Mouse (Mus musculus): ENCODE results near the gene Fam171a2. TPM values are rescaled to one million over a fixed set of nuclear protein-coding genes. Genes with fewer than 3 reads are reported as not detected.
"Not testable (repeated sequence)": the region's sequence is repeated elsewhere in the genome, so short reads cannot be mapped to it uniquely, and the experiment has no call there.

Gene Fam171a2
- total RNA-seq, 2 experiments from 2014 or later = 4.3 to 5.2 TPM

DNA sequence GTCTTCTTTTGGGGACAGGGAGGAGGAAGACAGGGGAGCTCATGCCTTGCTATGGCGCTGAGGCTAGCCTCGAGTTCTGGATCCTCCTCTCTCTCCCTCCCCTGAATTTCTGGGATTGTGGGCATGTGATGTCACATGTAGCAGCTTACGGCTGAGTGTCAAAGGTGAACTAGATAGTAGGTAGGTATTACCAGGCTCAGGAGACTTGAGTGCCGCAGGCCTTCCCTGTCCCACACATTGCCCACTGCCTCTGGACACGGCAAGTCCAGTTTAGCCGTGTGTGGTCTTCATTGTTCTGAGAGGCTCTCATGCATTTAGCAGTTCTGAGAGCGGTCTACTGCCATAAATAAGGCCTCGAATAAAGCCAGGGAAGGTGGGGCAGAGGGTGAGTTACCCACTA lies 34.4 kb downstream of the Fam171a2 start:
- no peak for DNase-seq
- intact Hi-C loops (cut with DNase I) = loop anchor here (1.0 kb wide), 1 partner anchor 15 kb away; no protein-coding TSS in a partner anchor

DNA sequence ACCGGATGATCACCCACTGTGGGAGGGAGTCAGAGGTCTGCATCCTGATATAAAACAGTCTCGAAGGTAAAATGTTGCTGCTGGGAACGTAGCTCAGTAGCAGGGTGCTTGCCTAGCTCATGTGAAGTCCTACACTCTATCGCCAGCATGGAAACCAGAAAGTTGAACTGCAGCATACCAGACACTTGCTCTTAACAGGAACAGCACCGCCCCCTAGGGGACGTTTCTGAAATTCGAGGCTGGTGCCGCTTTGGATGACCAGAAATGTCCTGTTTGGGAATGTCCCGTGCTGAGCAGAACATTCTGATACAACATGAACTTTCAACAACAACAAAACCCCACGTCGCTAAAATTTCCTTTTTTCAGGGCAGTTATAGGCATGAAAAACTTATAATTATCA lies 35.8 kb downstream of the Fam171a2 start:
- peak; percentile 91 to 95 for DNase-seq
- intact Hi-C loops (cut with DNase I) = loop anchor here (1.0 kb wide), 1 partner anchor 102 kb away; no protein-coding TSS in a partner anchor

DNA sequence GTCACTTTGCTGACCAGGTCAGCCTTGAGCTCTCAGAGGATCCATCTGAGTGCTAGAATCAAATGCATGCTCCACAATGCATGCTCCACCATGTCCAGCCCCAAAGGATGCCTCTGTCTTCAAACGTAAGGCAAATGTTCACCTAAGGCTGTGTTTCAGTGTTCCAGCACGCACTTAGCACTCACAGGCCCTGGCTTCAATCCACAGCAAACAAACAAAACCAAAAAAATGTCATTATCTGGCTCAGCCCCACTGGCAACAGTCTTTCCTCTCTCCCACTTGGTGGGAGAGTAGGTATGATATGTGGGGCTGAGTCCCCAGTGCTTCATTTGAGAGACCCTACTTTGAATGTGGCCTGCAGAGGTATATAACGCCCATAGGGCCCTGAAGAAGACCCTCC lies 36.4 kb downstream of the Fam171a2 start:
- no peak for DNase-seq
- intact Hi-C loops (cut with DNase I) = loop anchor here (1.0 kb wide), 1 partner anchor 102 kb away; no protein-coding TSS in a partner anchor

DNA sequence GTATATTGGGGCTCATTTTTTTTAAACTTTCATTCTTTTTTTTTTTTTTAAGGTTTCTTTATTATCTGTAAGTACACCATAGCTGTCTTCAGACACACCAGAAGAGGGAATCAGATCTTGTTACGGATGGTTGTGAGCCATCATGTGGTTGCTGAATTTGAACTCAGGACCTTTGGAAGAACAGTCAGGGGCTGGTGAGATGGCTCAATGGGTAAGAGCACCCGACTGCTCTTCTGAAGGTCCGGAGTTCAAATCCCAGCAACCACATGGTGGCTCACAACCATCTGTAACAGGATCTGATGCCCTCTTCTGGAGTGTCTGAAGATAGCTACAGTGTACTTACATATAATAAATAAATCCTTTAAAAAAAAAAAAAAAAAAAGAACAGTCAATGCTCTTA lies 37.1 kb downstream of the Fam171a2 start:
- intact Hi-C loops (cut with DNase I) = not testable (repeated sequence)

DNA sequence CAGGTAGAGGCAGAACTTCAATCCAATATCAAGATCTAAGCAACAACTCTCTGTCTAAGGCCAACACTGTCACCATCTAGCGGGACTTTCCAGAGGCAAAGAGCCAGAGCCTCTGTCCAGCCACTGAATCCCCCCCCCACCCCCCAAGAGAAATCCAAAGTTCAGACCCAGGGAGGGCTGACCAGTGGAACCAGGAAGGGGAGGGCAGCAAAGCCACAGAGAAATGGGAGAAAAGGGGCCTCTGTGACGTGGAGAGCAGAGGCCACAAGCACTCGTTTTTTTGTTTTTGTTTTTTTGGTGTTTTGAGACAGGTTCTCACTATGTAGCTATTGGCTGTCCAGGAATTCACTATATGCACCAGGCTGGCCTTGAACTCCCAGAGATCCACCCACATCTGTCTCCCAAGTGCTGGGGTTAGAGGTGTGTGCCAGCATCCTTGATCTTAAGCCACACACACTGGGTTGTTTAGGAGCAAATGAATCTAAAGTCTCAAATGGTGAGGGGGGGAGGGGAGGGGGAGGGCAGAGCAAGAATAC lies 37.6 kb downstream of the Fam171a2 start:
- intact Hi-C loops (cut with DNase I) = no loop called here
- DNase-seq = no peak

More for the DNA sequence above, 37.1 kb downstream of the Fam171a2 start:
- DNase-seq = not testable (repeated sequence)

DNA sequence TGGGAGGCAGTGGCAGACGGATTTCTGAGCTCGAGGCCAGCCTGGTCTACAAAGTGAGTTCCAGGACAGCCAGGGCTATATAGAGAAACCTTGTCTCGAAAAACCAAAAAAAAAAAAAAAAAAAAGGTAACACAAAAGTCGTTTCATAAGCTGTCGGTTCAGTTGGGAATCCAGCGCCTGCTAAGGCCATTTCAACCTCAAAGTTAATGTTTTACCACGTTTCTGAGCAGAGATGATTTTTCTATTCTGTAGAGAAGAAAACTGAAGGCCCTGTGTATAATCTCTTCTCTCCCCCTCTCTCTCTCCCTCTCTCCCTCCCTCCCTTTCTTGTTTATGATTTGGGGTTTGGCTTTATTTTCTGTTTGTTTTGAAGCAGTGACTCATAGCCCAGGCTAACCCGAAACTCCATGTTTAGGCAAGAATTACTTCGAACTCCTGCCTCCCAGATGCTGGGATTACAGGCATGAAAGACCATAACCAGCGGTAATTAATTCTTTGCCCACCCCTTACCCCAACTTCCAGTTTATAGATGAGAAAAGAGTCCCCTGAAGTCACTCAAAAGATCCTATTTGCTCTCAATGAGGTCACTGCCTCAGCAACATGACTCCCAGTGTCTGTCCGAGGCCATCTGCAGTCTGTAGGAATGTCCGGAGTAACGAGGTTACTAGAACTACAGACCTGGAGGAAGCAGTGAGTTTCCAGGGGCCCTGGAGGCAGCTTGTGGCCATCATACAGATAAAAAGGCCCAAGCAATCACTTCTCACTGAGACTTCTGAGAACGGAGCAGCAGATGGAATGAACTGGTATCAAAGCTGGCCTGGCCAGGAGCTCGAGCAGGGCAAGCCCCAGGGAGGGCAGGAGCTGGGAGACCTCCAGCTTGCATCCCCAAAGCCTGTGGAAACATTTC lies 38.3 kb downstream of the Fam171a2 start:
- DNase-seq = no peak
- intact Hi-C loops (cut with DNase I) = no loop called here

DNA sequence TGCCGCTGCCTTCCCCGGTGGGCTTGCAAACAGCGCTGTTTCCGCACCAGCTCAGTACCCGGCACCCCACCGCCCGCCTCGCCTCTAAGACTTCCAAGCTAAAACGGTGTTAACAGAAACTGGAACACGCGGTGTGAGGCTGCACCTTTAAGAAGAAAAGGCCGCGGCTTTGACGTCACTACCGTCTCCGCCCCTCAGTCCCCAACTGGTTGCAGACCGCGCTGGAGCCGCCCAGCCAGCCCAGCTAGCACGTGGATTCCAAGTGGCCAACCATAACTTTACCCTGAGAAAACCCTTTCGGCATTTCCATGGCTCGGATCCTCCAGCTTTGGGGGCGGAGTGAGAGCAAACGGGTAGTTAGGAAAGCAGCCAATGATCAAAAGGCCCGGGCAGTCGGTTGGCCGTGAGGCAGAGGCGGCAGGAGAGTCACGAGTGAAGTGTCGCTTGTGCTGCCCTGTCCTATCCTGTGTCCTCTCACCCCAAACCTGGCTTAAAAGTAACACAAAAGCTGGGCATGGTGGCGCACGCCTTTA lies 39.1 kb downstream of the Fam171a2 start:
- intact Hi-C loops (cut with DNase I) = no loop called here
- peak; percentile 95 to 97 for DNase-seq

DNA sequence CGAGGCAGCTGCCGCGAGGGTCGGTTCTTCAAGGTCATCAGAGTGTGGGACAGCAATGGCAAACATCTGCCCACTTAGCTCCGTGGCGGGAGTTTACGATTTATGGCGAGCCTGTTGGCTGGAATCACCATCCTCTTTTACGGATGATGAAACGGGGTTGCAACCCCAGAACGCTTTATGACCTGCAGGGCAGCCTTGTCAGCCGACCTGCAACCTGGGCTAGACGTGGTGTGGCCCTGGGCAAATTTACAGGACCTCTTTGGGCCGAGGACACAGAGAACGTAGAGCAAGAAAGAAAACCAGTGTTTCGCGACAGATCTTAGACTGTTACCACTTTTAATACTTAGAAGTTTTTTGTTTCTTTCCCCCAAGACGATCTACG lies 39.7 kb downstream of the Fam171a2 start, which contains the start of gene Slc25a39:
Gene Slc25a39, minus strand, starts transcription at position 113 of the 382 bp plus-strand sequence.
- no peak for DNase-seq
- intact Hi-C loops (cut with DNase I) = loop anchor here (1.0 kb wide), 1 partner anchor 92 kb away; no protein-coding TSS in a partner anchor

DNA sequence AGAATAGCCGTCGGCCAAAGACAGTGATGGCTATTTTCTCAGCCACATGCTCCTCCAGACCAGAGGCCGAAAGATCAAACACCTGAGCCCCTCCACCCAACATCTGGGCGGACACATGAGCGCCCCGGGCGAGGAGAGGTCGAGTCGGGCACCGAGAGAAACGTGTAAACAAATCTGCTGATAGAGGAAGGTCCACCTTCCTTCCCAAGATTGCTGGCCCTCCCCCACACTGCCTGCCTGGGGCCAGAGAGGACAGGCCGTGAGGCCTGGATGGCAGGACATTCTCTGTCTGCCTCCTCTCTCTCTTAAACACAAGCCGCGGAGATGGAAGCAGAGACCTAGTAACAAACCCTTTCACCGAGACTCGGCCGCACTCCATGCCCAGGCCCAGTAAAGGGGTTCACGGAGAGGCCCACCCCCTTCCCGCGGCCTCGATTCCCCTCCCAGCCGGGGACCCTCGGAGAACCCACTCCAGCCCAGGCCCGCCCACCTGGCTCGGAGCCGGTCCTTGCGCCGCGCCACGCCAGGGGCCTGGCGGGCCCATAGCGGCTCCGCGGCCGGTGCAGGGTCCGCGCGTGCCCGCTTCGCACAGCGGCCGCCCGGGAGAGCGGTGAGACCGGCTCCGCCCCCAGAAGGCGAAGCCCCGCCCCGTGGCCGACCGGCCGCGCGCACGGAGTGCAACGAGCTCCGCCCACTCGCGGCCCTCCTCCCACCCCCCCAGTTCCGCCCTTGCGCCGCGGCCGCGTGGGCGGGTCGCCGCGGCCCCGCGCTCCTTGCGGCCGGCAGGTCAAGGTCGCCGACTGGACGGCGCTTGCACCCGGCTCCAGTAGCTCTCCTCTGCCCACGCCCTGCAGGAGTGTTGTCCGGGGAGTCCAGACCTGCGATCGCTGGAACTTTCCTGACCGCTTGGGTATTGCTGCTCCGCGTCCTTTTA lies 40.3 kb downstream of the Fam171a2 start:
- intact Hi-C loops (cut with DNase I) = loop anchor here (1.0 kb wide), 2 partner anchors 87 to 91 kb away; no protein-coding TSS in a partner anchor
- DNase-seq = peak; percentile 94 to 96

DNA sequence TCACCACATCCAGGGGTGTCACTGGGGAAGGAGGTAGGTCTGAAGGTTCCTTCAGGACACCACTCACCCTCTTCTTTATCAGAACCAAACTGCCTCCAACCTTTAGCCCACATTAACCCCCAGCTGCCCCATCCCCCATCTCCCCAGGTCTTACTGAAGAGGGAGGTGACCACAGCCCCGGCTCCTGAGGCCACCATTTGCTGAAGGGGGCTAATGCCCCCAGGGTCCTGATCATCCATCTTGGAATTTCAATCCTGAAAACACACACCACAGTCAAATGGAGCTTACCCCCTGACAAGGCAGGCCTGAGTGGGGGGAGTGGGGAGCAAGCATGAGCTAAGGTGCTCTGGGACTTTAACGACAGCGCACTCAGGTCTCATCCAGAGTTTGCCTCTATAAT lies 41.1 kb downstream of the Fam171a2 start:
- intact Hi-C loops (cut with DNase I) = loop anchor here (1.0 kb wide), 1 partner anchor 86 kb away; no protein-coding TSS in a partner anchor
- no peak for DNase-seq

DNA sequence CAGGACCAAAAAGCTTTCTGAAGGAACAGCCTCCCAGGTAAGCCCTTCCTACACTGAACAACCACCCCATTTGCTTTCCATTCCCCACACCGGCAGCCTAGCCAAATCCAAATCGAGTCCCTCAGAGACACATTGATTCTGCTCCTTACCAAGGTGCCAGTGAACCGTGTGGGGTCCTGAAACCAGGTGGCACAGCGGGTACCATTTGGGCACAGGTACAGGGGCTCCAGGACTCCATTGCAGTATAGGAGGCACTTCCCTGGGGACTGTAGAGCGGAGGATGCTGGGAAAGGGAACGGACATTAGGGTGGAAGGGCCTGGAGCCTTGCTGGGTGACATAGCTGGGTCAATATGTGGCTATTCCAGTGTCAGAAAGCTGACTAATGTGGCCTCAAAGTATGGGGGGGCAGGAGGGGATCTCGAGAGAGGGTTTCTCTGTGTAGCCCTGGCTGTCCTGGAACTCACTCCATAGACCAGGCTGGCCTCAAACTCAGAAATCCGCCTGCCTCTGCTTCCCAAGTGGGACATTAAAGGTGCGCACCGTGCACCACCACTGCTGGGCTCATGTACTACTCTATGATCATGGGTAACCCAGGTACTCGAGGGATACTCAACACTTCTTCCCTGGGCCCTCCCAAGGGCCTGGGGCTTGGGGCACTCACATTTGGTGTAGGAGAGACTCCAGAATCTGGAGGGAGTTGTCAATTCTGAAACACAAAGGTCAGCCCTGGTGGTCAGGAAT lies 41.8 kb downstream of the Fam171a2 start:
- no peak for DNase-seq
- intact Hi-C loops (cut with DNase I) = loop anchor here (1.0 kb wide), 1 partner anchor 85 kb away; no protein-coding TSS in a partner anchor

DNA sequence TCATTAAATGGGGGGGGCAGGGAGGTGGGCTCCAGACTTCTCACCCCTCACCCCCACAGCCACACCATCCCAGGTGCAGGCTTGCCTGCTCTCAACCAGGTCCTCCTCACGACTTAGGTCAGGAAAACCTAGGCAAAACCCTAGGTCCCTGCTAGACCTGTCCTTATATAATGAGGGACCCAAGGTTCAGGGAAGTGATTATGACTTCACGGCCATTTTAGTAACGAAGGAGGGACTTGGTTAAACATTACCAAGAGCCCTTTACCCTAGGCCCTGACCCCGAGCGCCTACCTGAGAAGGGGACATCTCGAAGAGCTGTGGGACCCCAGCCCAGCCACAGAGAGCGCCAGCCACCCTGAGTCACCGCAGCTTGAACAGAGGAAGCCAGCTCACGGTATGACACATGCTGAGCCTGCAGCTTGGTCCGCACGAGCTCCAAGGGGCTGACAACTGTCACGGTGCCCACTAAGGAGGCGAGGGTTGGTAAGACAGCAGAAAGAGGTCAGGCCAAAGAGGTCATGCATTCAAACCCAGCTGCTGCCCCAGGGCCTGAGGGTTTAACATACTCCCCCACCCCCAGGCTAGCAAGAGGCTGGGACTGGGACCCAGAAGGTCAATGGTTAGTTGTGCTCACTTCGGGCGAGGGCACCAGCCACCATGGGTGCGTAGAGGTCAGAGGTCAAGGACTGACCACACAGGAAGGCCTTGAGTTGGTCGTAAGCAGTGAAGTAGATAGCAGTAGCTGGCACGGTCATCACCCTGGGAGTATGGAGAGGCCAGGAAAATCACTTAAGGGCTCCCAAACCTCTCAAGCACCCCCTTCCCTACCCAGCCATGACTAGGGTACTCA lies 43.1 kb downstream of the Fam171a2 start:
- intact Hi-C loops (cut with DNase I) = no loop called here
- no peak for DNase-seq

DNA sequence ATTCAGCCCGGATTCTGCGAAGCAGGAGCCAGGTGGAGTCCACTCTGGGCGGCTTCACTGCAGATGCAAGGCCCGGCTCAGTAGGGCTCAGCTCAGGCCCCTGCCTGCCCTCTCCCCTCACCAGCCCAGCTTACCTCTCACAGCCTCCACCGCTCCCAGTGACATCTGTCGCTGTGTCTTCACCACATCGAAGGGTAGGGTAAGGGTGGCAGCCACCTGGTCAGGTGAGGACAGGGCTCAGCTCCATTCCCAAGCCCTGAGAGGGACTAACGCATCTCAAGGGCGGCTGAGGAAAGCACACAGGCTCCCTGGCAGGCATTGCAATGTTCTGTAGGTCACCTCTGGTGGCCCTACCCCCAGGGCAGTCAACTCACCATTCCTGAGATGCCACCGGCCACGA lies 43.8 kb downstream of the Fam171a2 start:
- intact Hi-C loops (cut with DNase I) = no loop called here
- no peak for DNase-seq

DNA sequence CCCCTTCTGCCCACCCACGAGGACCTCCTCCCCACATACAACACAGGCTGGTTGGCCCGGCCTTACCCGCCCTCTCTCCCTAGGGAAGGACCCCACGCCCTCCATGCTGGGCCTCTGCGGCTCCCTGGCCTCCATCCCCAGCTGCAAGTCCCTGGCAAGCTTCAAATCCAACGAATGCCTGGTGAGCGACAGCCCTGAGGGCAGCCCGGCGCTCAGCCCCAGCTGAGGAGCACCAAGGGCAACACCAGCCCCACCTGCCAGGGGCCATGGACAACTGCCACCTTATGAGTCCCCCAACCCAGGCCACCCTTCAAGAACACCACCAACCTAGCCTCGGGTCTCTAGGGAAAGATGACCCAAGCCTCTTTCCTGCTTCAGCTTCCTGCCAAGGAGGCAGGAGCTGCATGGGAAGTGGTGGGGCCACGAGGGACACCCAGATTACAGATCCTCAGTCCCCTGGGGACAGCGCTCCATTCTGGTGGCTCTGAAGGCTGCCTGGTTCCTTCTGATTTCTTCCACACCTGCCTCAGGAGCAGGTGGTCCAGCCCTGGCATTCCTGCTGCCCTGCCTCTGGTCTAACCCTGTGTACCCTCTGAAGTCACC lies 45.5 kb downstream of the Fam171a2 start:
- intact Hi-C loops (cut with DNase I) = no loop called here

DNA sequence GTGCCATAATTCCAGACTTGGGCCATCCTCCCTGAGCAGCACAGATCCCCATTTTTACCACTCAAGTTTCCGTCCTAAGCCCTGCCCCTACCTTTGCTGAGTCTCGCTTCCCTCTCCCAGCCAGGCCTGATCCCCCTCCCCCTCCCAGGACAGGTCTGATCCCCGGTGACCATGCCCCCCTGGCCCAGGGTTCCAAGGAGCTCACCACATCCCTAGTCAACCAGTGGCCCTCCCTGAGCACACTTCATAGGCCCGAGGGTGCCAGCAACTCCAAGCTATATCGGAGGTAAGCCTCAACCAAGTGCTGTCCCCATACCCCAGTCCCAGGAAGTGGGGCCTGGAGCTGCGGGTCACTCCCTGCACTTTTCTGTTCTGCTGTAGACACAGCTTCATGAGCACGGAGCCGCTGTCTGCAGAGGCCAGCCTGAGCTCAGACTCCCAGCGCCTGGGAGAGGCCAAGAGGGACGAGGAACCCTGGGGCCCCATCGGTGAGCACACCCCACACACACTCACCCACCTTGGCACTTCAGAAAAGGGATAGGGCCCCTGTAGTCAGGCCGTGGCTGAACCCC lies 46.9 kb downstream of the Fam171a2 start:
- no peak for DNase-seq
- intact Hi-C loops (cut with DNase I) = no loop called here

More for the DNA sequence above, 45.5 kb downstream of the Fam171a2 start:
- DNase-seq = no peak

DNA sequence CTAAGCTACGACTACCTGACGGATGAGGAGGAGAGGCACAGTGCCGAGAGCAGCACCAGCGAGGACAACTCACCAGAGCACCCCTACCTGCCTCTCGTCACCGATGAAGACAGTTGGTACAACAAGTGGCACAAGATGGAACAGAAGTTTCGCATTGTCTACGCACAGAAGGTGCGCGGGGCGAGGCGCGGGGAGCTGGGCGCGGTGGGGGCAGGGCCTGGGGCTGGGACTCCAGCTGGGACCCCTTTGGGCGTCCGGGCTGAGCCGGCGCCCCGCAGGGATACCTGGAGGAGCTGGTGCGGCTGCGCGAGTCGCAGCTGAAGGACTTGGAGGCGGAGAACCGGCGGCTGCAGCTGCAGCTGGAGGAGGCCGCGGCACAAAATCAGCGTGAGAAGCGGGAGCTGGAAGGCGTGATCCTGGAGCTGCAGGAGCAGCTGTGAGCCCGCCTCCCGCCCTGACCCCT lies 47.8 kb downstream of the Fam171a2 start:
- intact Hi-C loops (cut with DNase I) = no loop called here
- DNase-seq = no peak

DNA sequence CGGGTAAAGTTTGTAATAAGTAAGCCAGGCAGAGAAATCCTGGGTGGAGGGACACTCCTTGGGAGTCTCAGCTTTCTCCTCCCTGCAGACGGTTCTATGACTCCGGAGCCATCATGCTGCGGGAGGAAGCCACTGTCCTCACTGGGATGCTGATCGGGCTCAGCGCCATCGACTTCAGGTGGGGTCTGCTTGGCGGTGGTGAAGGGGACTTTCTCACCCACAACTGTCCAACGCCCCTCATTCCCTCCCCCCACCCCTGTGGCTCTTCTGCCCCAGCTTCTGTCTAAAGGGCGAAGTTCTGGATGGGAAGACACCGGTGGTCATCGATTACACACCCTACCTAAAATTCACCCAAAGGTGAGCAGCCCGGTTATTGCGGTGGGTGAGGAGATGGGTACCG lies 48.4 kb downstream of the Fam171a2 start:
- no peak for DNase-seq
- intact Hi-C loops (cut with DNase I) = no loop called here

Measured in heart, postnatal 36 days (tissue).